Mouse (Mus musculus) testis, postnatal 14 days (tissue): ENCODE data around the gene Tsc2.

Source experiments
- DNase-seq: peaks from one replicate; pipeline ENCODE4 v3.0.0; 2021; ENCODE audit warnings: low spot score

Gene Tsc2

GRCm38 (mm10) chr17:24647493-24647892, 15.1 kb upstream of the Tsc2 start:
- no peak for DNase-seq

DNA sequence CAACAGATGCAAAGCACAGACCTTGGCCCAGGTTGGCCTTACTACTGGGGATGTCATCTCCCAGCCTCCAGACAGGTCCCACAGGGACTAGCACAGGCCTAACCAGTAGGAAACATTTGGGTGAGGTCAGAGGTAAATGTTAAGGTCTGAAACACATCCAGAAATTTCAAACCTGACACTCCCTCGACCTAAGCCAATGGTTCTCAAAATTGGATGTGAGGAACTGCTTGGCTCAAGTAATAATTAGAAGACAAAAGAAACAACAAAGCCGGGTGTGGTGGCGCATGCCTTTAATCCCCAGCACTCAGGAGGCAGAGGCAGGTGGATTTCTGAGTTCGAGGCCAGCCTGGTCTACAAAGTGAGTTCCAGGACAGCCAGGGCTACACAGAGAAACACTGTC, 14.0 kb upstream of the Tsc2 start:
- no peak for DNase-seq

GRCm38 (mm10) chr17:24645916-24646315, 13.5 kb upstream of the Tsc2 start:
- no peak for DNase-seq

DNA sequence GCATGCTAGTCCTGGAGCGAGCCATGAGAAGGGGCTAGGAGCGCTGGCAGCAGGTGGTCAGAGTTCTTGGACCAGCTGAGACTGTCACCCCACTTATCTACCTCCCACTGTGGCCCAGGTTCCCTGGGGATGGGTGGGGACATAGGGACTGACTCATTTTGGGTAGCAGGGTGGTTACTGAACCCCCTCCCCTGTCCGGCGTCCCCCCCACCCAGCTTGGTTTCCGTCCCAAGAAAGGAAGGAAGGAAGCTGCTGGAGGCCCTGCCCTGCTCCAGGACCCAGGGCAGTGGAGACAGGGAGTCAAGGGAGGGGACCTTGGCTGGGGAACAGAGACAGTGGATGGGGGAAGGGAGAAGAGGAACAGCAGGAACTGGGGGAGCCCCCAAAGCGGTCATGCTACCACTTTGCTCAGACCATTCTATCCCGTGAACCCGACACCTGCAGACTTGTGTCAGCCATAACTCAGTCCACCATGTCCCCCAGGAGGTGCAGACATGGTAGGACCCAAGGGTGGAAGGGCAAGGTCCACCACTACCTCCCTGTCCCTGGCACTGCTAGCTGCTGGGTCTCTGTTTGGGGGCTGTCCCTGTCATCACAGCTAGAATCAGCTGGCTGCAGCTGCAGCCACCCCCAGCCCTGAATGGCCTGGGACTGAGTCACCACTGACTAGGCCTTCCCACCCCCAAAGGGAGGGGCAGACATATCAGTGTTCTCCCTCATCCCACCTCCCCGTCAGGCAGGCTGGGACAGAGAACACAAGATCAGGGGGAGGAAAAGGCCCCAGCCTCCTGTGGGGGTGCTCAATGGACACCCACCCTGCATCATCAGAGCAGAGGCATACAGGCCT, 12.7 kb upstream of the Tsc2 start:
- no peak for DNase-seq

DNA sequence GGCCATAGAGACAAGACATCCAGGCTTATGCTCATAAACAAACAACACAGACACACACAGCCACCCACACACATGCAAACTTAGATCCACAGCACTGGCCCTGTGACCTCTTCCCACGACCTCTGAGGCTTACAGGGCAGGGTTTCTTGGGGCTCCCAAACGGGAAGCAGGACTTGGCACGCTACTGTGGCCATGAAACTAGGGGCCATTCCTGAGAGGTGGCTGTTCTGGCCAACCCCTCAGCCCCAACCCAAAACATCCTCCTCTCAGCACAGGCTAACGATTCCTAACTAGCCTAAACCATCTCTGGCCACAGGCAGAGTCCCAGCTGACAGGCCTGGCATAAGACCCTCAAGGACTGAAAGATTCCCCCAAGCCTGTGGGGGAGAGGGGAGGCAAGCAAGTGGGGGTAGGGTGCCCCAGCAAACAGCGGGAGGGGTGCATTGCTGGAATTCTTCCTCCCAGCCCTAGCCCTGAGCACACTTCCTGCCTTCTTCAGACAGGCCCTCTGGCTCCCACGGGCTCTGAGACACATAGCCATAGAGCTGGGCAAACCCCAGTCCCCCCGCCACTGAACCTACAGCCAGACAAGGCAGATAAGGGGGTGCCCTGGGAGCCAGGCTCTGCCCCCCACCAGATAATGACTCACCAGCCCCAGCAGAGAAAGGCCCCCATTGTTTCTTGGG, 11.7 kb upstream of the Tsc2 start:
- DNase-seq: no peak

DNA sequence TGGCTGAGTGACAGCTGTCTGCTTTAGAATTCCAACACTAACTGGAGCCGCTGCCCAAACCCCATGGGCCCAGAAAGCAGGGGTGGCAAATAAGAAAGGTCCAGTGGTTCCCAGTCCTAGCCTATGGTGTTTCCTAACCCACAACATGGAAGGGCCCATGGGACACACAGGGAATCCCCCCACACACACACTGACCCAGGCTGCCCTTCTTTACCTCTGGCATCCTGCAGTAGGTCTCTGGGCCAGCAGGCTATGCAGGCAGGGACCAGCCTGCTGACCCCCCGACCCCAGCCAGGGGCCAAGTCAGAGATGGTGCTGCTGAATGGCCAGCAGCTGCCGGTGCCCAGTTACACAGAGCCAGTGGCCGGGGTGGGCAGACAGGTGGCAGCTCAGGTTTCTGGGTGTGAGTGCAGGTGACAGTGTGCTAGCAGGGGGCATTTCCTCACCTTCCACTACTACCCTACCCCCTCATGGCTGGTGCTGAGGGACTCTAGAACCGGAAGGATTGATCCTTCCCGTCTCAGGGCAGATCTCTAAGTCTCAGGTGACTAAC, 10.4 kb upstream of the Tsc2 start:
- no peak for DNase-seq

DNA sequence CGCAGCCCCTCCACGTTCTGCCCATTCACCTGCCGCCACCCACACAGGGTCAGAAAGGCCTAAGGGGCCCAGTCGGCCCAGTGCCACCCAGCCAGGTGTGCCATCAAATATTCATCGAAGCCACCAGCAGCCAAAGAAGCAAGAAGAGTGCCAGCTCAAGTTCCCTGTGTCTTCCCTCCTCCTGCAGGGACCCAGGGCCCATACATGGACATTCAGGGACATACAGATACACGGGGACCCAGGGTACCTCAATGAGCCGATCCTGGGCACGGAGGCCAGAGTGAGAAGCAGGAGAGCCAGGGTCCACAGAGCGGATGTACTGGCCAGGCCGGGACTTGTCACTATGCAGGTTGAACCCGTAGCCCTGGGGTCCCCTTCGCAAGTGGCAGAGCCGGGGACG, 9.5 kb upstream of the Tsc2 start:
- no peak for DNase-seq

GRCm38 (mm10) chr17:24640581-24640980, 8.2 kb upstream of the Tsc2 start:
- DNase-seq: no peak

DNA sequence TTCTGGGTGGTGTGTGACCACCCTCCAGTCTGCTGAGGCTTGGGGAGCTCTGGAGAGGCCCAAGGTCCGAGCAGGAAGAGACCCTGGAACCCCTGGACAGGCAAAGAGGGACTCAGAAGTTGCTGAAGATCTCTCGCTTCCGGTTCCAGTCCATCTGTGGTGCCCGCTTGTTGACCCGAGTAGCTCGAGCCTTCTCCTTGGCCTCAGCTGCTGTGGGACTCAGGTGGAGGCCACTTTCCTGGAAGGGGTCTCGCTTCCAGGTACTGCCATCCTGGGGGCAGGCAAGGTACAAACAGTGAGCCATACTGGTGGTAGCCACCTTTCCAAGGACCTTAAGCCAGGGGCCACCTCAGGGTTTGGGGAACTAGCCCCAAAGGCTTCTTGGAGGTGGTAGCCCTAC, 7.7 kb upstream of the Tsc2 start:
- no peak for DNase-seq

- no peak for DNase-seq
Observed at GRCm38 (mm10) chr17:24639571-24639988, 7.2 kb upstream of the Tsc2 start.

DNA sequence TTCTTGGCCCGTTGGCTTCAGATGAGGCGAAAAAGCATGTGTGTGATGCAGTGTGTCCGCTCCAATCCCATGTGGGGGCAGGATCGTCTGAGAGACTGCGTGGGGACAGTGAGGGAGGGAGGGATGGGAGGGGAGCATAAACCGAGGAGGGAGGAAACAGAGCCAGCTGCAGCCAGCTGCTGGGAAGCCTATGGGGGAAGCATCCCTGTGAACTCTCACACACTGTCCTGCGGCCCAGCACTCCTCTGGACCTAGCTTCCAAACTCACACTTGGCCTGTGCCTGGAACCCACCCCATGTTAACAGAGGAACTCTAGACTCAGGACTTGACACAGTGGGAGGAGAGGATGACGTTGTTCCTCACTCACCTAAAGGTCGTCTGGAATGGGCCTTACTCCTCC, 6.4 kb upstream of the Tsc2 start:
- peak; percentile 74 for DNase-seq

DNA sequence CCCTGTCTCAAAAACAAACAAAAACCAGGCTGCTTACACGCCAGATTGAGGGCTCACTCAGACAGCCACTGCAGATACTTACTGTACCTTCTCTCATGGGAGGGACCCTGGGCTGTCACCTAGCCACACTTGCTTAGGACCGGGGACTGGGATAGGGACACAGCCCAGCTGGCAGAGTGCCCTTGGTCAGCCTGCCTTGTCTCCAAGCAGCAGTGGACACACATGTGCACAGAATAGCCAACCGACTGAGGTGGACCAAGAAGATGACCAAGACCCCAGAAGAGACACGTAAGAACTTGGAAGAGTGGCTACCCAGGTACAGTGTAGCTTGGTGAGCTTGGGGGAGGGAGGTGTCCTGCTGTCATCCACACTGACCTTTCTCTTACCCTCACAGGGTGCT, 5.8 kb upstream of the Tsc2 start:
- DNase-seq: no peak

GRCm38 (mm10) chr17:24636781-24637481, 4.5 kb upstream of the Tsc2 start:
- no peak for DNase-seq

- no peak for DNase-seq
Observed at GRCm38 (mm10) chr17:24635694-24636093, 3.3 kb upstream of the Tsc2 start.

- no peak for DNase-seq
Observed at GRCm38 (mm10) chr17:24635024-24635423, 2.6 kb upstream of the Tsc2 start.

DNA sequence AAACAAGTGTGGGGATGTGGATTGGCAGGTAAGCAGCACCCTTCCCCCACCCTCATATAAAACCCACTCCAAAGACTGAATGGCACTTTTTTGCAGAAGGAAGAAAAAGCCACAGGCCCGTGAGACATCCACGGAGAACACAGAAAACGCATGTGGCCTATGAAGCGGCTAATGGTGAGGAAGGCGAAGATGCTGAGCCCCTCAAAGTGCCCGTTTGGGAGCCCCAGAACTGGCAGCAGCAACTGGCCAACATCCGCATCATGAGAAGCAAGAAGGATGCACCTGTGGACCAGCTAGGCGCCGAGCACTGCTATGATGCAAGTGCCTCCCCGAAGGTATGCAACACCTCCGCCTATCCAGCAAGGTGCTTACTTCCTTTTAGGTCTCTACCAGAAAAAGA, 1.4 kb upstream of the Tsc2 start:
- no peak for DNase-seq

GRCm38 (mm10) chr17:24632813-24633449, 501 bp upstream of the Tsc2 start:
- peak; percentile 68 for DNase-seq

DNA sequence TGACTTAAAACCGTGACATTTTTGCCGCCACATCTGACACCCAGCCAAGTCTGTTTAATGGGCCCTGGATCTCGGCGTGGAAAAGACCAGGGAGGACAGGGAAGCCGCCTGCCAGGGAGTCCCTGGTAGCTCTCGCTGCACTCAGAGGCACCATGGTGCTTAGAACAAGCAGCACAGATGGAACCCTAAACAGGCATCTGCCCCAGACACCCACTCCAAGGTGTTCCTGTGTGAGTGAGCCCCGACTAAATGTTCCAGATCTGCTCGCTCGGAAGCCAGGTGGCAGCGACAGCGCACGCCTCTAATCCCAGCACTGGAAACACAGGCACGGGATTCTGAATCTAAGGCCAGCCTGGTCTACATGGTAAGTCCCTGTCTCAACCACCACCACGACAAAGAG, 2.4 kb downstream of the Tsc2 start:
- DNase-seq: no peak

DNA sequence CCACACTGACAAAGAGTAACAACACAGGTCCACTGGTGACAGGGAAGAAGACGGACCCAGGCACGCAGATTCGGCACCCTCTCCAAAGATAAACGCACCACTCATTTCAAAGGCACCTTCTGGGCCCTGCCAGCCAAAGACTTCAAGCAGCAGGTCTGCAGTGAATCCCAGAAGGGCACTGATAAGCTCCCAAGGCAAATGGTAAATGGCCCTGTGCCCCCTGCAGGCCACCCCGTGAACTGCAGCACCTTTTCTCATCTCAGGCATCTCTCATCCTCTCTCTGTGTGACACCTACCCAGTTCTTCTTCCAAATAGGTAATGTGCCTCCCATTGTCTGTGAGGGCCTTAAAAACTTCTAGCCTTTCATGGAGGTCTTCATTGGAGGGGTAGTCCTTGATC, 3.8 kb downstream of the Tsc2 start:
- DNase-seq: no peak

DNA sequence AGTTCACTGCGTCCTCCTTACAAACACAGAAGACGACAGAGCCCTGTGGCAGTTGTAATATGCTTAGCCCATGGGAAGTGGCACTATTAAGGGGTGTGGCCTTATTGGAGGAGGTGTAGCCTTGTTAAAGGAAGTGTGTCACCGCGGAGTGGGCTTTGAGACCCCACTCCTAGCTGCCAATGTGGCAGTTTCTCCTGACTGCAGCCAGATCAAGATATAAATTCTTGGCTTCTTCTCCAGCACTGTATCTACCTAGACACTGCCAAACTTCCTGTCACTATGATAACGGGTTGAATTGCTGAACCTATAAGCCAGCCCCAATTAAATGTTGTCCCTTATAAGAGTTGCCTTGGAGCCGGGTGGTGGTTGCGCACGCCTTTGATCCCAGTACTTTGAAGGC, 7.0 kb downstream of the Tsc2 start:
- no peak for DNase-seq

DNA sequence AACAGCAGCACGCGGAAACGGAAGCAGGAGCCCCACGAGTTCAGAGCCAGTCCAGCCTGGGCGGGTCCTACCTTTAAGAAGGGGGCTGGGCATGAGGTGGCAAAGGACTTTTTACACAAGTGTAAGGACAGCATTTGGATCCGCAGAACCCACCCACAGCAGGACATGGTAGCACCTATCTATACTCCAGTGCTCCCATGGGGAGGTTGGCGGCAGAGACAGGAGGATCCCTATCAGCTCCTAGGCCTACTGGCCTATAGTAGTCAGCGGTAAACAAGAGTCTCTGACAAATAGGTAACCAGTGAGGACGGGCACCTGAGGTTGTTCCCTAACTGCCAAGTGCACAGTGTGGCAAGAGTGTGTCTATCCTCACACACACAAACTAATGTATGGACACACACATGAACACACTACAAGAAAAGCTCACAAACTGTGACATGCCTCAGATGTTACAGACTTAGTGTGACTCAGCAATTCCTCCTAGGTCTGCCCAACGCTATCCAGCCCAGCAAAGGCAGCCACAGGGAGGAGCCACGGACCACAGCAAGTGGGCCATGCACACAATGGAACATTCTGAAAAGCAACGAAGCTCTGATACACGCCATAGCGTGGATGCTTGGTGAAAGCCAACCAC, 14.8 kb downstream of the Tsc2 start:
- DNase-seq: no peak

- DNase-seq: no peak
Observed at GRCm38 (mm10) chr17:24610711-24611110, 21.7 kb downstream of the Tsc2 start.
